Mouse (Mus musculus) lung, embryonic 16.5 days (tissue): ENCODE measurements around the gene Ddx39b. TPM values are rescaled to one million over a fixed set of nuclear protein-coding genes. Genes with fewer than 3 reads are reported as not detected.
A peak's percentile ranks its signal among the peaks of the same experiment; 100 is the strongest.

Experiments
- ATAC-seq: fragments of 200-750 bp; cut with Nextera tagmentation; 2 replicates; pipeline ENCODE4 v1.8.0; 2017; ENCODE audit warnings: low read depth, mild to moderate bottlenecking, moderate library complexity
- H3K27ac ChIP-seq: fragments of 300-500 bp; sonication (generic); 2 replicates; pipeline ENCODE4 v1.5.1; 2014; ENCODE audit warnings: mild to moderate bottlenecking, control low read depth, low read length
- H3K27me3 ChIP-seq: fragments of 300-500 bp; sonication (generic); 2 replicates; pipeline ENCODE4 v1.6.1; 2014; ENCODE audit warnings: low read depth, low read length, mixed read lengths; ENCODE audit not compliant: control insufficient read depth, insufficient read depth
- H3K36me3 ChIP-seq: fragments of 300-500 bp; sonication (generic); 2 replicates; pipeline ENCODE4 v1.6.1; 2014; ENCODE audit warnings: low read length; ENCODE audit not compliant: control insufficient read depth, insufficient read depth
- H3K4me1 ChIP-seq: fragments of 300-500 bp; sonication (generic); replicated peaks from 2 replicates; pipeline ENCODE4 v1.6.1; 2014; ENCODE audit warnings: low read length, mixed read lengths; ENCODE audit not compliant: control insufficient read depth, insufficient read depth
- H3K4me2 ChIP-seq: fragments of 300-500 bp; sonication (generic); 2 replicates; pipeline ENCODE4 v1.6.1; 2014; ENCODE audit warnings: low read depth, low read length, control low read depth
- H3K4me3 ChIP-seq: fragments of 300-500 bp; sonication (generic); 2 replicates; pipeline ENCODE4 v1.5.1; 2014; ENCODE audit warnings: mild to moderate bottlenecking, low read length, control low read depth
- H3K9ac ChIP-seq: fragments of 300-500 bp; sonication (generic); 2 replicates; pipeline ENCODE4 v1.6.1; 2014; ENCODE audit warnings: low read length, control low read depth
- H3K9me3 ChIP-seq: fragments of 300-500 bp; sonication (generic); 2 replicates; pipeline ENCODE4 v1.6.1; 2016; ENCODE audit warnings: low read length; ENCODE audit not compliant: control insufficient read depth
- WGBS: fragments of 180-500 bp; shearing (Covaris S2); extraction: QIAGEN DNeasy Blood & Tissue Kit; methylation state at CpG from one replicate; pipeline ENCODE4 v1.1.7; 2014; 5-methylcytosine and 5-hydroxymethylcytosine counted together
- polyA plus RNA-seq: library from polyadenylated mRNA; unstranded; fragments of >200 nt; fragmentation: Nextera tagmentation; extraction: Ambion mirVana; gene quantifications from 2 replicates; pipeline ENCODE4 v1.2.1, GENCODE M21; 2015

The Ddx39b gene
- polyA plus RNA-seq, 1 experiment from 2014 or later = 448 TPM

DNA sequence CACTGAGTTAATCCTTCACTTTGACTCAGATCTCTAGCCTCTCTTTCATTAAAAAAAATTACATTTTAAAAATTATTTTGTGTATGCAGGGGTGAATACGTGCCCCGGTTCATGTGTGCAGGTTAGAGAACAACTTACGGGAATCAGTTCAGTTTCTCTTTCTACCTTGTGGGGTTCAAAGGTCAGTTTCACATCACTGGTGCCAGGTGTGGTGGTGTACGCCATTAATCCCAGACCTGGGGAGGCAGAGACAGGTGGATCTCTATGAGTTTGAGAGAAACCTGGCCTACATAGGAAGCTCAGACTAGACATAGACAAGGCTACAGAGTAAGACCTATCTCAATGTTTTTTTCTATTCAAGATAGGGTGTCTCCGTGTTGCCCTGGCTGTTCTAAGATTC is 28.5 kb upstream of the Ddx39b start:
- no peaks in the 10 kb centered on the region for H3K36me3 ChIP-seq
- H3K9me3 ChIP-seq = no peaks in the 10 kb centered on the region
- 89% methylated on average over 5 of the region's 5 CpGs for WGBS
- H3K4me1 ChIP-seq = no peaks in the 10 kb centered on the region
- no peak for ATAC-seq
- no peak overlapping the region for H3K27ac ChIP-seq
- H3K4me2 ChIP-seq = no peak overlapping the region
- H3K27me3 ChIP-seq = no peaks in the 10 kb centered on the region
- H3K9ac ChIP-seq = no peak overlapping the region
- no peak overlapping the region for H3K4me3 ChIP-seq

DNA sequence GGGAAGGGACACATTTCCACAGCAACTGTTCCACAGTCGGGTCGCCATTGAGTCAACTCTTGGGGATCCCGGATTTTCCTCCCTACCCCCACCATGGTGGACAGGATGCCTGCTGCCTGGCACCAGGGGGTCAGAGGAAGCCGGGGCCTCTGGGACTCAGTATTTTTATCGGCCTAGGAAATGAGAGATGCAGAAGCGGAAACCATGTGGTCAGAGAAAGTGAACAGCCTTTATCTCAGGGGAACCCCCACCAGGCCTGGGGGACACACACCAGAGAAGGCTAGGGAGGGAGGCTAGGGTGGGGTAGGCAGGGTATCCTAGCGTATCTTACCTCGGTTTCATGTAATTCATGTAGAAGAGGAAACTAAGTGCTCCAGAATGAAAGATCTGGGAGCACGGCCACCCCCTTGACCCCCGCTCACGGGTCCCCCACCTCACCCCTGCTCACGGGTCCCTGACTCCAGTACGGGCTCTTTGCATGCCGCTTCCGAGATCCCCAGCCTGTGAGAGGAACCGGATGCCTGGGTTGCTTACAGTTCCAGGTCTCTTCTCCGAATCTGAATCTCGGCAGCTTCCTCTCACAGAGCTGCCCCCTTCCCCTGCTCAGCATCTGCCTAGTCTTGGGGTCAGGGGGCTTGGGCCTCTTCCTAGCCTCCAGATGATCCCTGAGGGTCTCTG is 22.9 kb upstream of the Ddx39b start:
- peak; percentile 63 for ATAC-seq
- Histone ChIP-seq H3K27ac (peak overlapping the region; percentile 77), H3K9me3 (no peaks in the 10 kb centered on the region), H3K36me3 (peaks cover 2% of the 10 kb centered on the region; the same call in 1 of the 2 replicates), H3K27me3 (no peaks in the 10 kb centered on the region), H3K4me3 (no peak overlapping the region), H3K4me2 (no peak overlapping the region), H3K4me1 (peaks cover 8% of the 10 kb centered on the region; the same call in 1 of the 2 replicates), H3K9ac (no peak overlapping the region)
- 71% methylated on average over 18 of the region's 18 CpGs for WGBS

DNA sequence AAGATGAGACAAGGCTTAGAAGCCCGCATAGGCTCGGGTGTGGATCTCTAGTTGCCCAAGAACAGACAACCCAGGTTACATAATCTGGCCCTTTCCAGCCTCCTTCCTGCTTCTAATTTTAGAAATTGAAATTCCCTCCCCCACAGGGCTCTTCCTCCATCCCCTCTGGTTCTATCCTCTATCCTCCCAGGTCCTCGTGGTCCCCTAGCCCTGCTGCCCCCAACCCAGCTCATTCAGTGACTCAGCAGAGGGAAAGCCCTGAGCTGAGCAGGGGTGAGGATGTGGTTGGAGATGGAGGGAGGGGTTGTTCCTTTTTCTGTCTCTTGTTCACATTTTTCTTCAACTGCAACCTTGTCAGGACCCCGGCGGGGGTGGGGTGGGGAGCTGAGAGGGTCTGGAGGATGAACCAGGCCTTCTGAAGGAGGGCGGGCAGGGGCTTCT is 21.9 kb upstream of the Ddx39b start:
- Histone ChIP-seq H3K9me3 (no peaks in the 10 kb centered on the region), H3K36me3 (peaks cover 2% of the 10 kb centered on the region; the same call in 1 of the 2 replicates), H3K27ac (peak overlapping the region; percentile 77), H3K4me3 (no peak overlapping the region), H3K4me2 (no peak overlapping the region), H3K4me1 (peaks cover 8% of the 10 kb centered on the region; the same call in 1 of the 2 replicates), H3K27me3 (no peaks in the 10 kb centered on the region), H3K9ac (no peak overlapping the region)
- ATAC-seq = no peak
- 71% methylated on average over 6 of the region's 6 CpGs for WGBS

DNA sequence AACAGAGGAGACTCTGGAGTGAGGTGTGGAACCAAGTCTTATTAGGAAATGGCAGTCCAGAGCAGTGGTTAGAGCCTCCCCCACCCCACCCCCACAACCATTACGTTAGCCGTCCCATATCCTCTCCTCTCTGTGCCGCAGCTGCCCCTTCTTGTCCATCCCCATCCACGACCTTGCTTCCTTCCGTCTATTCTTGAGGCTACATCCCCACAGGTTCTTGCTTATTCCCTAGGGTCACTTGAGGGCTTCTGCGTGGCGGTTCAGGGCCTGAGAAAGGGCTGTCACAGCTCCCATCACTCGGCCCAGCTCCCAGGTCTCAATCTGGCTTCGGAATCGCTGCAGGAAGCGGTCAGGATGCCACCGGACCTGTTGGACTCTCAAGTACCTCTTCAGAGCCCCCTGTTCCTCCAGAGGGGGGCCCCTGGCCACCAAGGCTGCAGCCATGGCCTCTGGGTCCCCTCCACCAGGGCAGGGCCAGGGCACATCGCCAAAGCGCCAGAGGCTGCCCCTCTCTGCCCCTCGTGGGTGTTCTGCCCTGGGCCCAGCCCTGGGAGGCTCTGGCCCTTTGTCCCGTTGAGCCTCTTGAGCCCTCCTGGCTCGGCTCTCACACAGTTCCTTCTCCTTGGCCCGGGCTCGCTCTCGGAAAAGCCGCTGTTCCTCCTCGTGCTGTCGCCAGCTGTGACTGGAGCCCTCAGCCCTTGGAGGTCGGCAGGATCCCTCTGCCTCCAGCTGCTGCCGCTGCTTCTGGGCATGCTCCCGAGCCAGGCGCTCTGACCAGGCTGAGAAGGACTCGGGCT is 21.2 kb upstream of the Ddx39b start, which contains the start of gene Gm16181:
TSS of gene Gm16181 (plus strand) at position 679 of the 797 bp plus-strand sequence.
- ATAC-seq = peak; percentile 56
- H3K9ac ChIP-seq = no peak within 1 kb of the TSS
- H3K4me3 ChIP-seq = no peak within 1 kb of the TSS
- H3K4me2 ChIP-seq = no peak within 1 kb of the TSS
- H3K4me1 ChIP-seq = peaks cover 8% of the 10 kb centered on the region; the same call in 1 of the 2 replicates
- H3K27me3 ChIP-seq = no peaks in the 10 kb centered on the region
- H3K27ac ChIP-seq = peak within 1 kb of the TSS; percentile 77
- 57% methylated on average over 28 of the region's 28 CpGs for WGBS
- H3K36me3 ChIP-seq = peaks cover 5% of the 10 kb centered on the region
- H3K9me3 ChIP-seq = no peaks in the 10 kb centered on the region

DNA sequence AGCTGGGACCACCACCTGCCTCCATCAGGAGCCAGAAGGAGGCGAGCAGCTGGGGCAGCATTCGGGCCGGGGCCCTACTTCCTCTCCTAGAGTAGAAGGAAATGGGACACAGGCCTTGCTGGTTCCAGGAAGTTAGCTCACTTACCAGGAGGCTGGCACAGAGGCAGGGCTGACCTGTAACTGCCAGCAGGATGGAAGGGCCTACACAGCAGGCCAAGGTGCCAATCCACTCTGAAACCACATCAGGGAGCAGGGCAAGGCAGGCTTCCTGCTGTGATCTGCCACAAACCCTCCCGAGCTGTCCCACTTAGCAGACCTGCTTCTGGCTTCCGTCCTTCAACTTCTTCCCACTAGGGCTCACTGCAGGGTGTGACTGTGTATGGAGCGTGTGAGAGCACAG is 19.2 kb upstream of the Ddx39b start:
- Histone ChIP-seq H3K9me3 (no peaks in the 10 kb centered on the region), H3K4me2 (no peak overlapping the region), H3K4me1 (peaks cover 8% of the 10 kb centered on the region), H3K27me3 (no peaks in the 10 kb centered on the region), H3K9ac (no peak overlapping the region), H3K27ac (peak overlapping the region; percentile 71), H3K36me3 (peaks cover 11% of the 10 kb centered on the region), H3K4me3 (no peak overlapping the region)
- ATAC-seq = no peak
- 60% methylated on average over 6 of the region's 6 CpGs for WGBS

DNA sequence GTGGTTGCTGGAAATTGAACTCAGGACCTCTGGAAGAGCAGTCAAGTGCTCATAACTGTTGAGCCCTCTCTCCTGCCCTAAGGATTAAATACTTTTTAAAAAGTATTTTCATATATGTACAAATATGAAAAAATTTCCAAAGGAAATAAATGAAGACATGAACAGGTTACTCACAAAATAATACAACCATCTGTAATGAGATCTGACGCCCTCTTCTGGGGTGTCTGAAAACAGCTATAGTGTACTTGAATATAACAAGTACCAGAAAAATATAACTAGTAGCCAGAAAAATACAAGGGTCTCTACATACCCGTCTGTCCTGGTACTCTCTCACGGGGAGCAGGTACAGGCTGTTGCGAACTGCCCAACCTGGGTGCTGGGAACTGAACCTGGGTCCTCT is 16.9 kb upstream of the Ddx39b start:
- H3K9ac ChIP-seq = no peak overlapping the region
- ATAC-seq = no peak
- peaks cover 8% of the 10 kb centered on the region for H3K4me1 ChIP-seq
- H3K27me3 ChIP-seq = no peaks in the 10 kb centered on the region
- no peak overlapping the region for H3K4me3 ChIP-seq
- WGBS = 96% methylated on average over 4 of the region's 4 CpGs
- H3K4me2 ChIP-seq = no peak overlapping the region
- H3K9me3 ChIP-seq = no peaks in the 10 kb centered on the region
- H3K36me3 ChIP-seq = peaks cover 27% of the 10 kb centered on the region
- no peak overlapping the region for H3K27ac ChIP-seq

DNA sequence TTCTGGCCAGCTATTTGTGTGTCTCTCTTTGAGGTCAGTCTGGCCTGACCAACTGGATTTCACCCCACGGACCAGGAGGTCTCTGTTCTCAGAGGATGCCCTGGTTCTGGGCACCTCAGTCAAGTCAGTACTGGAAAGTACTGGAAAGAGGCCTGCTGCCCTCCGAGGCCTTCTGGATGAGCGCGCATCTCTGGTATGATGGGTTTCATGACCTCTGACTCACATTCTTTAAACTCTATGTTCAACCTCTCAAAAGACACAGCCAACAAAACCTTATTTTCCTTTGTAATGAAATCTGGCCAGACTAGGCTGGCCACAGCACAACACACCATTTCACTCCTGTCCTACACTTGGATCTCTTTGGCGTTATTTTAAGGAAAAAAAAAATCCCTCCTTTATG is 16.1 kb upstream of the Ddx39b start:
- Histone ChIP-seq H3K4me1 (peaks cover under 1% of the 10 kb centered on the region), H3K27ac (no peak overlapping the region), H3K36me3 (peaks cover 30% of the 10 kb centered on the region), H3K4me3 (no peak overlapping the region), H3K9ac (no peak overlapping the region), H3K27me3 (no peaks in the 10 kb centered on the region), H3K9me3 (no peaks in the 10 kb centered on the region), H3K4me2 (no peak overlapping the region)
- WGBS = 94% methylated on average over 5 of the region's 5 CpGs
- no peak for ATAC-seq

DNA sequence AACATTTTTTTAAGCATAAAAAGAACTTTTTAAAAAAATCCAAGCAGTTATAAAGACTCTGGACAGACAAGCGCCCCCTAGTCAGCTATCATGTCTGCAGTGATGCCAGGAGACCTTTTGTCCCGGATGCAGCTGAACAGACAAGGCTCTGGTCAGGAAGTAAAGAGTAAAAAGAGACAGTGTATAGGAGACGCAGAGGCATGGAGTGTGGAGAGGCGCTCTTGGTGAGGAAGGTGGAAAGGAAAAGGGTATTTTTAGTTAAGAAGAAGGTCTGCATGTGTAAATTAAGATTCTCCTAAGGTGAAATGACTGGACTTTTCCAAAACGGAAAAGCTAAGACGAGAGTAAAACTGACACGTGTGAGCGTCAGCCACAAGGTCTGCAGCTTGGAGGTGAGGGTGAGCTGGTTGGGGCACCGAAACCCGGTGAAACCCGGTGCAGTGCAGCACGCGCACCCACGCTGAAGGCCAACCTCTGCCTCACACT is 14.9 kb upstream of the Ddx39b start:
- 79% methylated on average over 14 of the region's 14 CpGs for WGBS
- H3K36me3 ChIP-seq = peaks cover 37% of the 10 kb centered on the region
- H3K27ac ChIP-seq = no peak overlapping the region
- H3K27me3 ChIP-seq = no peaks in the 10 kb centered on the region
- H3K4me3 ChIP-seq = no peak overlapping the region
- no peaks in the 10 kb centered on the region; the same call in 1 of the 2 replicates for H3K4me1 ChIP-seq
- ATAC-seq = no peak
- no peaks in the 10 kb centered on the region for H3K9me3 ChIP-seq
- no peak overlapping the region for H3K4me2 ChIP-seq
- no peak overlapping the region for H3K9ac ChIP-seq

DNA sequence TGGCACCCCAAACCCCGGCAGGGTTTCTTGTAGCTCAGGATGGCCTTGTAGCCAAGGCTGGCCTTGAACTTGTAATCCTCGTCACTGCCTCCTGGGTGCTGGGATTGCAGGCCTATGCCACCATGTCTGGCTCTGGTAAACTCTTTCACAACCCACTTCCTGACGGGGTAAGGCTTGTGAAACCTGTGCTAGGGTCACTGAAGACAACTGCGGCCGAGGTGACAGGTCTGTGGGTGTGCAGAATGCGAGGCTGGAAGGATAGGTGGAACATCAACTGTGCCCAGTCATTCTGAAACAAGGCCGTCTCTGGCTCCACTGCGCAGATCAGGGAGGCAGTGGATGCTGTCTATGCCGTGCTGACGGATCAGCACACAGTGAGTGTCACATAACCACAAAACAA is 10.5 kb upstream of the Ddx39b start:
- 86% methylated on average over 10 of the region's 10 CpGs for WGBS
- ATAC-seq = no peak

More for the DNA sequence above, 10.5 kb upstream of the Ddx39b start:
- Histone ChIP-seq H3K9me3 (no peaks in the 10 kb centered on the region), H3K27me3 (no peaks in the 10 kb centered on the region), H3K4me1 (peaks cover 24% of the 10 kb centered on the region), H3K27ac (no peak overlapping the region), H3K9ac (no peak overlapping the region), H3K4me3 (no peak overlapping the region), H3K36me3 (peaks cover 30% of the 10 kb centered on the region), H3K4me2 (no peak overlapping the region)
